Mouse (Mus musculus): ENCODE results near the gene Olfr224. TPM values are rescaled to one million over a fixed set of nuclear protein-coding genes. Genes with fewer than 3 reads are reported as not detected.

Gene Olfr224
- polyA plus RNA-seq, 1 experiment from 2014 or later, result not detected

DNA sequence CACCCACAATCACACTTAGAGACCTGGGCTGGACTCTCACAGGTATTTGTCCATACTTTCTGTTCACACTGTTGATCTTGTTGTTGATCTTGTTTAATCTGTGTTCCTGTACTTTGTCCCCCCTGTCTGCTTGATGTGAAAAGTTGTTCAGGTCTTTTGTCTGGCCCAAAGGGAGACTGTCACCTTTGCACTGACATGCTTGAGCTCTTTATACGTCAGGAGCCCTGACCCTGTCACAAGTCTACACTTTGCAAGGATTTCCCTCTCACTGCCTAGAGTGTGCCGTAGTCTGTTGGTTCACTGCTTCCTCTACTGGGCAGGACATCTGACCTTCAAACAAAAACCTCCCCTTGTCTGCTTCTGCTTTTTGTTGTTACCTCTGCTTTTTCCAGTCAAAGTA lies 34.3 kb upstream of the Olfr224 start:
- ATAC-seq (ENCODE audit: low FRiP score, low TSS enrichment), result no peak

DNA sequence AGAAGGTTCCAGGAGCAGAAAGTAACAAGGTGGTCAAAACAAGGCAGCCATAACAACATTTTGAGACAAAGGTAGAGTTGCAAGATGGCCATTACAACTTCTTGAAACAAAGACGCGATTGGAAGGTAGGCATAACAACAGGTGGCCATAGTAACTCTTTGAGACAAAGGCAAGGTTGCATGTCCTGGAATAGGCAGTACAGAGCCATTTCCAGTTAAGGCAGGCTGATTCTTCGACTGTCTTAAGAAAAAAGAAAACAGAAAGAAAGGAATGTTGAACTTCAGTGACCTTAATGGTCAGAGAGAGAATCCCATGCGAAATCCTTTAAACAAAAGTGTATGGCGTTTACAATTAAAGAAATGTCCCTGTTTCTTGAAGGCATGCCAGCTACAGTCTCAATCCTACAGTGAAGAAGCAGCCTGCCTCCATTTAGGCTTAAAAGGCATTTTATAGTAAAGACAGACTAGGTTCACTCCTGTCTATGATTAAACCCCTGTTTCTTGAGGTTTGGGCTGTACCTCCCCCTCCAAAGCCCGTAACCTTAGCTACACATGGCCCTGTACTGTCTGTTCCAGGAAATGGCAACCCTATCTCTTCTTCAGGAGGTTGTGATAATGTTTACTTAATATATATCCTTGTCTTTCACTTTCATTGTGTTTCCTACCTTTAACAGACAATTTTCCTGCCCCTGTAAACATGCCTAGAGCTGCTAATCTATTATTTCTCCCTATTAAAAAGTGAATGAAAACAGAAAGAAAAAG lies 32.6 kb upstream of the Olfr224 start:
- DNase-seq, result no peak

More for the DNA sequence above, 34.3 kb upstream of the Olfr224 start:
- H3K9me3 ChIP-seq (ENCODE audit: control insufficient read depth, low read length), result no peaks in the 10 kb centered on the region
- 73% methylated on average over 2 of the region's 2 CpGs for WGBS
- no peak overlapping the region for H3K27ac ChIP-seq (replicated peaks; ENCODE audit: low read depth, low read length)
- no peak overlapping the region for H3K4me2 ChIP-seq (ENCODE audit: low read length)
- DNase-seq, result no peak
- no peaks in the 10 kb centered on the region for H3K36me3 ChIP-seq (ENCODE audit: control insufficient read depth, insufficient read depth, low read length)
- H3K27me3 ChIP-seq (ENCODE audit: control insufficient read depth, insufficient read depth, low read length), result no peaks in the 10 kb centered on the region
- H3K9ac ChIP-seq (replicated peaks; ENCODE audit: low read length), result no peak overlapping the region
- H3K4me1 ChIP-seq (ENCODE audit: control insufficient read depth, insufficient read depth, low read length), result no peaks in the 10 kb centered on the region
- H3K4me3 ChIP-seq (replicated peaks; ENCODE audit: low read depth, low read length), result no peak overlapping the region

DNA sequence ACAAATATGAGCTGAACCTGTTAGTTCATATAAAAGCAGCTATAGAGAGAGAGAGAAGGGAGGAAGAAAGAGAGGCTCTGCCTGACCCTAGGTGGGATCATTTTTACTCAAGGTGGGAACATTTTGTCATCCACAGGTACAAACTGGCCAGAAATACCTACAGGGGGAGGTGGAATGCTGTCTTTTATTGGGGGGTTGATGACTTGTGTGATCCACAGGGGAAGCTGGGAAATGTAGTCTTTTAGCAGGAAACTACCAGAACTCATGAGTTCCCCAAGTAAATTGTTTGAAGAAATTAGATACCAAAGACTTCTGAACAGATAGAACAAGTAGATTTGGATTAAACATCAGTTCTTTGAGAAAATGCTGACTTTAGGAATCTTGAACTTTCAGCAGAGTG lies 31.7 kb upstream of the Olfr224 start:
- Histone ChIP-seq H3K9ac (replicated peaks; ENCODE audit: low read length) (no peak overlapping the region), H3K4me3 (replicated peaks; ENCODE audit: low read depth, low read length) (no peak overlapping the region), H3K36me3 (ENCODE audit: control insufficient read depth, insufficient read depth, low read length) (no peaks in the 10 kb centered on the region), H3K4me2 (ENCODE audit: low read length) (no peak overlapping the region), H3K4me1 (ENCODE audit: control insufficient read depth, insufficient read depth, low read length) (no peaks in the 10 kb centered on the region), H3K9me3 (ENCODE audit: control insufficient read depth, low read length) (no peaks in the 10 kb centered on the region), H3K27ac (replicated peaks; ENCODE audit: low read depth, low read length) (no peak overlapping the region), H3K27me3 (ENCODE audit: control insufficient read depth, insufficient read depth, low read length) (no peaks in the 10 kb centered on the region)
- ATAC-seq (ENCODE audit: low FRiP score, low TSS enrichment) (no peak), DNase-seq (no peak)

More for the DNA sequence above, 32.6 kb upstream of the Olfr224 start:
- no peak overlapping the region for H3K4me2 ChIP-seq (ENCODE audit: low read length)
- no peak for ATAC-seq (ENCODE audit: low FRiP score, low TSS enrichment)
- H3K27ac ChIP-seq (replicated peaks; ENCODE audit: low read depth, low read length), result no peak overlapping the region
- H3K9ac ChIP-seq (replicated peaks; ENCODE audit: low read length), result no peak overlapping the region
- H3K36me3 ChIP-seq (ENCODE audit: control insufficient read depth, insufficient read depth, low read length), result no peaks in the 10 kb centered on the region
- WGBS, result 86% methylated on average over 6 of the region's 6 CpGs
- H3K27me3 ChIP-seq (ENCODE audit: control insufficient read depth, insufficient read depth, low read length), result no peaks in the 10 kb centered on the region
- no peaks in the 10 kb centered on the region for H3K9me3 ChIP-seq (ENCODE audit: control insufficient read depth, low read length)
- H3K4me3 ChIP-seq (replicated peaks; ENCODE audit: low read depth, low read length), result no peak overlapping the region
- H3K4me1 ChIP-seq (ENCODE audit: control insufficient read depth, insufficient read depth, low read length), result no peaks in the 10 kb centered on the region

DNA sequence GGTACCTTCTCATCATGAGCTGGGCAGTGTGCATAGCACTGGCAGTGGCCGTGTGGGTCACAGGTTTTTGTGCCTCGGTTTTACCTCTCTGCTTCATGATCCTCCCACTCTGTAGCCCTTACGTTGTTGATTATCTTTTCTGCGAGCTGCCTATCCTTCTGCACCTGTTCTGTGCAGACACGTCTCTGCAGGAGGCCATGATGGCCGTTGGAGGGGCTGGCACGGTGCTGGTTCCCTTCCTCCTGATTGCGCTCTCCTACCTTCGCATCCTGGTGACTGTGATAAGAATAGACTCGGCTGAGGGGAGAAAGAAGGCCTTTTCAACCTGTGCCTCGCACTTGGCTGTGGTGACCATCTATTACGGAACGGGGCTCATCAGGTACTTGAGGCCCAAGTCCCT lies 27.5 kb upstream of the Olfr224 start:
- DNase-seq, result no peak
- Histone ChIP-seq H3K4me3 (replicated peaks; ENCODE audit: low read depth, low read length) (no peak overlapping the region), H3K4me2 (ENCODE audit: low read length) (no peak overlapping the region), H3K27ac (replicated peaks; ENCODE audit: low read depth, low read length) (no peak overlapping the region), H3K36me3 (ENCODE audit: control insufficient read depth, insufficient read depth, low read length) (no peaks in the 10 kb centered on the region), H3K4me1 (ENCODE audit: control insufficient read depth, insufficient read depth, low read length) (no peaks in the 10 kb centered on the region), H3K9ac (replicated peaks; ENCODE audit: low read length) (no peak overlapping the region), H3K27me3 (ENCODE audit: control insufficient read depth, insufficient read depth, low read length) (no peaks in the 10 kb centered on the region), H3K9me3 (ENCODE audit: control insufficient read depth, low read length) (no peaks in the 10 kb centered on the region)
- WGBS, result 86% methylated on average over 13 of the region's 13 CpGs
- no peak for ATAC-seq (ENCODE audit: low FRiP score, low TSS enrichment)

DNA sequence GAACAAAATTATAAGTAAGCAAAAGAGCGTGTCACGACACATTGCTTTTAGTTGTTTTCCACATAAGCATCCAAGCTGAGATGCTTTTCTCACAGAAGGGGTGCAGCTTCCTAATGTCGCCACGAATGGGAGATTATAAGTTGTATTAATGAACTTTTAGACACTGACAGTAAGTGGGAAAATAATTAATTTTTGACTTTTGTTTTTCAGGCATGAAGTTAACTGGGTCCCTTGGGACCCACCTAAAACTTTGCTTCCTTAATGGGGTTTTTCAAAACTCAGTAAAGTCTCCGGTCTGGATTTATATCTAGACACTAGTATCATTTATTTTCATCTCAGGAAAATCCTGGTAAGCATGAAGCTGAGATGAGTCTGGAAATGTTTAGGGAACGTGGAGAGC lies 24.5 kb upstream of the Olfr224 start, which contains the start of gene Olfr324:
Gene Olfr324 (plus strand): TSS at position 301 of the 400 bp plus-strand sequence.
- Histone ChIP-seq H3K27me3 (ENCODE audit: control insufficient read depth, insufficient read depth, low read length) (no peaks in the 10 kb centered on the region), H3K9me3 (ENCODE audit: control insufficient read depth, low read length) (no peaks in the 10 kb centered on the region), H3K4me1 (ENCODE audit: control insufficient read depth, insufficient read depth, low read length) (no peaks in the 10 kb centered on the region), H3K4me2 (ENCODE audit: low read length) (no peak within 1 kb of the TSS), H3K4me3 (replicated peaks; ENCODE audit: low read depth, low read length) (no peak within 1 kb of the TSS), H3K9ac (replicated peaks; ENCODE audit: low read length) (no peak within 1 kb of the TSS), H3K27ac (replicated peaks; ENCODE audit: low read depth, low read length) (no peak within 1 kb of the TSS), H3K36me3 (ENCODE audit: control insufficient read depth, insufficient read depth, low read length) (no peaks in the 10 kb centered on the region)
- ATAC-seq (ENCODE audit: low FRiP score, low TSS enrichment) (no peak), DNase-seq (no peak)
- WGBS, result 87% methylated on average over 6 of the region's 6 CpGs

DNA sequence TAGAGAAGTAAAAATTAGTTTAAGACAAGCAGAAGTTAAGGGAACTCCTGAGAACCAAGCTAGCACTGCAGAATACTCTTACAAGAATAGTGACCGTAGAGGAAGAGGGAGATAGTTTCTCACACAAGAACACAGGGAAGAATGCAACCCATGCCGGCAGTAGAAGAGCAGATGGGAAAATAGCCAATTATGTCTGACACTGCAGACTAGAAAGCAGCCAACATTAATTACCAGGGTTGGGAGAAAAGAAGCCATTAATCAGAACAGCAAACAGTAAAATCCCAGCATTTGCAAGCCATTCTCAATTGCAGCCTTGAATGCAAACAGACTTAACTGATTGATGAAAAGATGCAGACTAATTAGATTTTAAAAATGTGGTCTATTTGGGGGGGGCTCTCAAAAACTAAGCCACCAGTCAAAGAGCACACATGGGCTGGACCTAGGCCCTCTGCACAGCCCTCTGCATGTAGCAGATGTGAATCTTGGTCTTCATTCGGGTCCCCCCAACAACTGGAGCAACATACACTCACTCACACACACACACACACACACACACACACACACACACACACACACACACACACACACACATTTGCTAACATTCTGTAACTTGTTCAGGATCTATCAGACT lies 18.4 kb upstream of the Olfr224 start:
- no peaks in the 10 kb centered on the region for H3K9me3 ChIP-seq (ENCODE audit: control insufficient read depth, low read length)
- no peak overlapping the region for H3K4me3 ChIP-seq (replicated peaks; ENCODE audit: low read depth, low read length)
- no peaks in the 10 kb centered on the region for H3K27me3 ChIP-seq (ENCODE audit: control insufficient read depth, insufficient read depth, low read length)
- ATAC-seq (ENCODE audit: low FRiP score, low TSS enrichment) (no peak), DNase-seq (peak; percentile 32)
- no peaks in the 10 kb centered on the region for H3K36me3 ChIP-seq (ENCODE audit: control insufficient read depth, insufficient read depth, low read length)
- H3K4me1 ChIP-seq (ENCODE audit: control insufficient read depth, insufficient read depth, low read length), result no peaks in the 10 kb centered on the region
- H3K4me2 ChIP-seq (ENCODE audit: low read length), result no peak overlapping the region
- H3K27ac ChIP-seq (replicated peaks; ENCODE audit: low read depth, low read length), result no peak overlapping the region
- no peak overlapping the region for H3K9ac ChIP-seq (replicated peaks; ENCODE audit: low read length)
- WGBS, result 69% methylated on average over 3 of the region's 3 CpGs

DNA sequence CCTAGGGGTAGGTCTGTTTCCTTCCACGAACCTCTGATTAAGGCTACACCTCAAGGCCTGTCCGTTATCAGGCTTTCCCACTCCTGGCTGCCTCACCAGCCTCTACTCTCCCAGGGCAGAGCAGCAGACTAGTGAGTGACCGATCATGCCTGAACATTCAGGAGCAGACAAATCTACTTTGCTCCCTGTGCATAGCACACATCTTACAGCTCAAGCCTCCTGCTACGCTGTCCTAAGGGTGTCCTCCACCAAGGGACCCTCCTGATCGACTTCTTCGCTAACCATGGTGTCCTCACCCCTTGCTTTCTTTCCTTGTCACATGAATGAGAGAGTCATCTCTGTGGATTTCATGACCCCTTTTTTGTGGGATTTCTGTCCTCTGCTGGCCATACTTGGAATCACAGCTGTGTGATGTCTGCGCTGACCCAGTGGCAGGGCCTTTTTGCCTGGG lies 17.6 kb upstream of the Olfr224 start:
- H3K9ac ChIP-seq (replicated peaks; ENCODE audit: low read length), result no peak overlapping the region
- 70% methylated on average over 7 of the region's 7 CpGs for WGBS
- H3K9me3 ChIP-seq (ENCODE audit: control insufficient read depth, low read length), result no peaks in the 10 kb centered on the region
- H3K27me3 ChIP-seq (ENCODE audit: control insufficient read depth, insufficient read depth, low read length), result no peaks in the 10 kb centered on the region
- DNase-seq (peak; percentile 57), ATAC-seq (ENCODE audit: low FRiP score, low TSS enrichment) (no peak)
- H3K36me3 ChIP-seq (ENCODE audit: control insufficient read depth, insufficient read depth, low read length), result no peaks in the 10 kb centered on the region
- no peaks in the 10 kb centered on the region for H3K4me1 ChIP-seq (ENCODE audit: control insufficient read depth, insufficient read depth, low read length)
- H3K27ac ChIP-seq (replicated peaks; ENCODE audit: low read depth, low read length), result no peak overlapping the region
- no peak overlapping the region for H3K4me3 ChIP-seq (replicated peaks; ENCODE audit: low read depth, low read length)
- H3K4me2 ChIP-seq (ENCODE audit: low read length), result no peak overlapping the region

DNA sequence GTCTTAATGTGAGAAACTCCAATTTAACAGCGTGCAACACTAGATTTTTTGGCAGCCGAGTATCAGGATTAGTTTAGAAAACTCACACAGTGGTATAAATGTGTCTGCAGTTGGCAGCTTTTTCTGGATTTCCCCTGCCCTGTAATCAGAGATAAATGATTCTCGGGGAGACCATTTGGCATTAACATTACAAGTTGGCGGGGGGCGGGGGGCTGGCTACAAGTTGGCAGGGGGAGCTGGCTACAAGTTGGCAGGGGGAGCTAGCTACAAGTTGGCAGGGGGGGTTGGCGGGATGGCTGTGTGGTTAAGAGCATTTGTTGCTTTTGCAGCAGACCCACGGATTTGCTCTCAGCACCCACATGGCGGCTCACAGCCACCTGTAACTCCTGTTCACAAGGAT lies 8.3 kb upstream of the Olfr224 start:
- H3K27ac ChIP-seq (replicated peaks; ENCODE audit: low read depth, low read length), result no peak overlapping the region
- H3K4me1 ChIP-seq (ENCODE audit: control insufficient read depth, insufficient read depth, low read length), result no peaks in the 10 kb centered on the region
- H3K4me3 ChIP-seq (replicated peaks; ENCODE audit: low read depth, low read length), result no peak overlapping the region
- no peaks in the 10 kb centered on the region for H3K9me3 ChIP-seq (ENCODE audit: control insufficient read depth, low read length)
- ATAC-seq (ENCODE audit: low FRiP score, low TSS enrichment) (no peak), DNase-seq (no peak)
- H3K36me3 ChIP-seq (ENCODE audit: control insufficient read depth, insufficient read depth, low read length), result no peaks in the 10 kb centered on the region
- H3K27me3 ChIP-seq (ENCODE audit: control insufficient read depth, insufficient read depth, low read length), result no peaks in the 10 kb centered on the region
- no peak overlapping the region for H3K9ac ChIP-seq (replicated peaks; ENCODE audit: low read length)
- WGBS, result 88% methylated on average over 8 of the region's 8 CpGs
- H3K4me2 ChIP-seq (ENCODE audit: low read length), result no peak overlapping the region

DNA sequence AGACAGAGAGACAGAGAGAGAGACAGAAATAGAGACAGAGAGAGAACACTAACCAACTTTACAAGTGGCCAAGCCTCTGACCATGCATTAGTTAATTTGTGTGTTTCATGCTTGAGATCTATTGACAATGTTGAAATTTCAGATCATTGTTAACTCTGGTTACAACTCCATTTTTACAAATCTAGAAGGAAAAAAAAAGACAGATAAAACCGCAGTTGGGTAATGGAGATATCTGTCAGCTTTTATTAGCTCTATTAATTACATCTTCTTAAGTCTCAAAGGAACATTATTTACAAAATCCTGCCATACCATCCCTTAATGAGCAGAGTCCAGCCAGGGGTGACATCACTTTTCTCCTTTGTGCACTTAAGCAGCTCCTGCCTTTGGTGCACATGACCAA lies 7.1 kb upstream of the Olfr224 start, which contains the start of gene Olfr325:
Gene Olfr325 (plus strand): TSS at position 301 of the 400 bp plus-strand sequence.
- ATAC-seq (ENCODE audit: low FRiP score, low TSS enrichment) (no peak), DNase-seq (no peak)
- WGBS, result 82% methylated on average over 1 of the region's 1 CpGs
- Histone ChIP-seq H3K4me1 (ENCODE audit: control insufficient read depth, insufficient read depth, low read length) (no peaks in the 10 kb centered on the region), H3K4me2 (ENCODE audit: low read length) (no peak within 1 kb of the TSS), H3K9ac (replicated peaks; ENCODE audit: low read length) (no peak within 1 kb of the TSS), H3K27ac (replicated peaks; ENCODE audit: low read depth, low read length) (no peak within 1 kb of the TSS), H3K27me3 (ENCODE audit: control insufficient read depth, insufficient read depth, low read length) (no peaks in the 10 kb centered on the region), H3K36me3 (ENCODE audit: control insufficient read depth, insufficient read depth, low read length) (no peaks in the 10 kb centered on the region), H3K4me3 (replicated peaks; ENCODE audit: low read depth, low read length) (no peak within 1 kb of the TSS), H3K9me3 (ENCODE audit: control insufficient read depth, low read length) (no peaks in the 10 kb centered on the region)

Data from midbrain, embryonic 14.5 days (tissue).